In genomic region chr4:154142211-154143040, GRCm38 (mm10) we compare ENCODE assay signal across 8 mouse cellular contexts. TPM values are rescaled to one million over a fixed set of nuclear protein-coding genes. Genes with fewer than 3 reads are reported as not detected.
DNase-seq lines count a peak whose midpoint lies in the region; ATAC-seq lines count a peak whose summit lies in the region.

Wrap73 (plus strand) TSS chr4:154142372.

- ATAC-seq in frontal cortex, adult (ENCODE audit: low TSS enrichment) = peak; percentile 96

- peak within 1 kb of the TSS; percentile 83 for H3K4me3 ChIP-seq in hindbrain, embryonic 10.5 days

- DNase-seq in Muller cell, postnatal 12 days (ENCODE audit: inconsistent ontology term) = peak; percentile 94
- peak; percentile 89 for DNase-seq in cerebellum, adult 9-10 months
- peak; percentile 93 for DNase-seq in hindbrain, embryonic 10.5 days (ENCODE audit: low spot score)
- peak; percentile 90 for DNase-seq in layer of hippocampus, adult 9-11 months
- peak; percentile 88 for DNase-seq in lung, postnatal 14 days
- peak; percentile 79 for DNase-seq in retina, adult 2 months (ENCODE audit: low read depth, low spot score)
- peak; percentile 83 to 85 for DNase-seq in thymus, postnatal 36 days

- H3K9me3 ChIP-seq in hindbrain, embryonic 10.5 days = no peaks in the 10 kb centered on the region

- 3% methylated on average over 49 of the region's 49 CpGs for WGBS in hindbrain, embryonic 10.5 days

- peak within 1 kb of the TSS; percentile 88 for H3K27ac ChIP-seq in hindbrain, embryonic 10.5 days

- peaks cover 58% of the 10 kb centered on the region for H3K27me3 ChIP-seq in hindbrain, embryonic 10.5 days (ENCODE audit: insufficient read depth, poor library complexity, severe bottlenecking)

- peaks cover 20% of the 10 kb centered on the region for H3K36me3 ChIP-seq in hindbrain, embryonic 10.5 days

- peaks cover 41% of the 10 kb centered on the region for H3K4me1 ChIP-seq in hindbrain, embryonic 10.5 days (replicated peaks)

RNA-seq across cellular contexts. Expression of gene Wrap73, which starts in this region (rescaled TPM):
- polyA plus RNA-seq in hindbrain, embryonic 10.5 days (2016; fragmentation: Nextera tagmentation; extraction: Ambion mirVana) = 44.3 and 52.6 TPM in 2 replicates

Comparison
In these comparisons a context has a peak if more than half of its experiments do, and no peak if none do; other contexts are left out.
1. Peak in every context shown above with its lines: DNase-seq, ATAC-seq, H3K4me3 ChIP-seq and H3K27ac ChIP-seq.